Mouse (Mus musculus) brain, embryonic 14.5 days (tissue): Measurements from ENCODE around the gene Gm43064.

Experiments used
- CTCF ChIP-seq: fragments of 200-500 bp; IDR thresholded peaks from 2 replicates; pipeline ENCODE4 v1.5.1; 2012; ENCODE audit warnings: inconsistent platforms, mild to moderate bottlenecking, moderate library complexity, borderline replicate concordance; ENCODE audit not compliant: insufficient read depth, insufficient read length; ENCODE audit errors: extremely low read depth
- POLR2A ChIP-seq: fragments of 200-500 bp; IDR thresholded peaks from 2 replicates; pipeline ENCODE4 v1.6.1; 2012; ENCODE audit warnings: mild to moderate bottlenecking, inconsistent platforms, borderline replicate concordance; ENCODE audit not compliant: poor library complexity, insufficient read depth, insufficient read length, severe bottlenecking; ENCODE audit errors: extremely low read depth

- TF ChIP-seq CTCF (no peak), POLR2A (no peak)
Observed at GRCm38 (mm10) chr3:103809799-103810150, 402 bp downstream of the Gm43064 start.
